Mouse (Mus musculus): ENCODE results near the gene Slc6a6. TPM values are rescaled to one million over a fixed set of nuclear protein-coding genes. Genes with fewer than 3 reads are reported as not detected.

Slc6a6 gene
- polyA plus RNA-seq, 1 experiment, result 33.0 TPM

DNA sequence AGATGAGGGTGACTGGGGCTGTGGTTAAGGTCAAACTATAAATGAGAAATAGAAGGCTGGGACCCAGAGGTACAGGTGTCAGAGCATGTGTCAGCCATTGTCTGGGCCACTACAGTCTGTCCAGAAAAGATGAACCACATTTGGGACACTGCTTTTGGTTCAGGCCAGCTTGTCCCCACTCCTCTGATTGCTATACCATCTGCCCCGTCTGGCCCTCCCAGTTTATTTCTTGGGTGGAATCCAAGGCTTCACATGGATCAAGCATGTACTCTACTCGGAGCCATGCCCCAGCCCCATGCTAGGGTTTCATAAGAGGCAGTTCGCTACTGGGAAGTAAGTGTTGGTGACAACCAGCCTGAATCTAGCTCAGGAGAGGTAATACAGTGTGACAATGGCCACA, 61.4 kb downstream of the Slc6a6 start:
- Histone ChIP-seq H3K4me1 (ENCODE audit: control insufficient read depth, insufficient read depth, insufficient read length, low read length) (no peaks in the 10 kb centered on the region), H3K27ac (replicated peaks; ENCODE audit: low read depth, low read length) (no peak overlapping the region), H3K4me3 (ENCODE audit: insufficient read depth, low read depth, low read length) (no peak overlapping the region)

DNA sequence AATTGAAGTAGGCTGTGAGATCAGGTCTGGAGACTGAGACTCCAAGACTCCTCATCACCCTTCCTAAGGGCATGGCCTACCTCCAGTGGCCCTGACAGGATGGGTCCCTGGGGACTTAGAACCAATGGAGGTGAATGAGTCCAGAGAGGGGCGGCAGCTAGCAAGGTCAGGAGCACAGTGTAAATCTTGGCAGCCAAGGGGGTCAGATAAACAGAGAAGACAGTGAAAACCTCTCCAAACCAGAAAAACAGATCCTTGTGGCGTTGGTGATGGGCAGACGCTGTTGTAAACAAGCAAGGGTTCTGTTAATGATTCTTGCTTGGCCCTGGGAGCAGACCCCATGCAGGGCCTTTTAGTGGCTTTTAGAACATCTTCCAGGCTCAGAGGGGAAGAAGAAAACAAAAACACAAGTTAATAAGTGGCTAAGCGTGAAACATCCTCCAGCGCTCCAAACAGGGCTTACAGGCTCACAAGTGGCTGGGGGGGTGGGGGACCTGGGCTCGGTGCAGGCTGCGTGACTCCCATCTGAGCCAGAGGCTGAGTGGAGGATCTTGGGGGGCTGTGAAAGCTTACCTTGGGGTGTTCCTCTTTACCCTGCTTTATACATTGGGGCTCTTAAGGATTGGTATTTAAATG, 62.2 kb downstream of the Slc6a6 start:
- Histone ChIP-seq H3K4me1 (ENCODE audit: control insufficient read depth, insufficient read depth, insufficient read length, low read length) (no peaks in the 10 kb centered on the region), H3K27ac (replicated peaks; ENCODE audit: low read depth, low read length) (no peak overlapping the region), H3K4me3 (ENCODE audit: insufficient read depth, low read depth, low read length) (no peak overlapping the region)

DNA sequence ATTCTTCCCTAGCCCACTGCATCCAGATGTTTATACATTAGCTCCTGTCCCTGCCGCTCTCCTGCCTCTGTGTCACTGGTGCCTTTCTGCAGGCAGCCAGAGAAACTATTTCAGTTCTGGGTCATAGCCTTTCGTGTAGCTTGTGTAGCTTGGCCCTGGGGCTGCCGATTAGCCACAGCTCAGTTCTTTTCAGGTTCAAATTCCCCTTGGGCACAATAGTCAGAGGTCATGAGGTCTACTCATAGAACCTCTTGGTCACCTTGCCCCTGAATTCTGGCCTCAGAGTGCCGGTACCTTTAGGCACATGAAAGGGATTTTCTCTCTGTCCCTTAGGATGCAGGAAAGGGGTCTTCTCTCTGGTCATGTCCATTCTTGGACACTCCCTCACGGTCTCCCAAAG, 62.9 kb downstream of the Slc6a6 start:
- Histone ChIP-seq H3K27ac (replicated peaks; ENCODE audit: low read depth, low read length) (no peak overlapping the region), H3K4me1 (ENCODE audit: control insufficient read depth, insufficient read depth, insufficient read length, low read length) (no peaks in the 10 kb centered on the region), H3K4me3 (ENCODE audit: insufficient read depth, low read depth, low read length) (no peak overlapping the region)

DNA sequence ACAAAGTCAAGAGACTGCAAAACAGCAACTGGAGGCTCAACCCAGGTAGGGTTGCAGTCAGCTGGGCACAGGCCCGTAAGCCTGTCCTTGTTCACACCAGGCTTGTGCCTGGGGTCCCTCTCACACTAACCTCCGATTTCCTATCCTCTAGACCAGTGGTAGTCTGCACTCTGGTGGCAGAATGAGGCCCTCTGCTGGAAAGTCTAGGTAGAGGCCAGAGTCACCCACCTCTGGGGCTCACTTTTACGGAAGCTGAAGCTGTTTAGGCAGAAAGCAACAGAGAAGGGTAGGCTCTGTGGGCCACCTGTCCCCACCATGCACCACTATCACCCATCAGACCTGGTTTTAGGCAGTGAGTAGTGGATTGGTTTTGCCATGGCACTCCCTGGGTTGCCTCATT, 67.1 kb downstream of the Slc6a6 start:
- no peak overlapping the region for H3K4me3 ChIP-seq (ENCODE audit: insufficient read depth, low read depth, low read length)
- peaks cover 4% of the 10 kb centered on the region; the same call in 1 of the 2 replicates for H3K4me1 ChIP-seq (ENCODE audit: control insufficient read depth, insufficient read depth, insufficient read length, low read length)
- no peak overlapping the region for H3K27ac ChIP-seq (replicated peaks; ENCODE audit: low read depth, low read length)

DNA sequence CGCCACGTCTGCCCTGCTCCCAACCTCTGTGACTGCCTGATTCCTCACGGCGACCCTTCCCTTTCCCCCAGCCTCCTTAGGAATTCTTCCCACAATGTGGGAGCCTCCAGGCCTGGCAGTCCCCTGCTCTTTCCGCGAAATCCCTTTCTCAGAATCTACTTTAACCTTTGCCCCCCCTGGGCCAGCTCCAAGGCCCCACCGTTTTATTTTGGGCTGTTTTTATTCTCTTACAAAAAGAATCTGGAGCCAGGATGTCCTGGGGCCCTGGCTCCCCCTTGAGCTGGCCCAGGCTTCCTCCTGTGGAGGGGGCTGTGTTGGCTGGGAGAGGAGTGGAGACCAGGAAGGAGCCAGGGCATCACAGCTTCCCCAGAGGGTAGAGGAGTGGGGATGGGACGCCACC, 69.0 kb downstream of the Slc6a6 start:
- Histone ChIP-seq H3K4me1 (ENCODE audit: control insufficient read depth, insufficient read depth, insufficient read length, low read length) (peaks cover 4% of the 10 kb centered on the region; the same call in 1 of the 2 replicates), H3K27ac (replicated peaks; ENCODE audit: low read depth, low read length) (peak overlapping the region; percentile 41), H3K4me3 (ENCODE audit: insufficient read depth, low read depth, low read length) (no peak overlapping the region)

DNA sequence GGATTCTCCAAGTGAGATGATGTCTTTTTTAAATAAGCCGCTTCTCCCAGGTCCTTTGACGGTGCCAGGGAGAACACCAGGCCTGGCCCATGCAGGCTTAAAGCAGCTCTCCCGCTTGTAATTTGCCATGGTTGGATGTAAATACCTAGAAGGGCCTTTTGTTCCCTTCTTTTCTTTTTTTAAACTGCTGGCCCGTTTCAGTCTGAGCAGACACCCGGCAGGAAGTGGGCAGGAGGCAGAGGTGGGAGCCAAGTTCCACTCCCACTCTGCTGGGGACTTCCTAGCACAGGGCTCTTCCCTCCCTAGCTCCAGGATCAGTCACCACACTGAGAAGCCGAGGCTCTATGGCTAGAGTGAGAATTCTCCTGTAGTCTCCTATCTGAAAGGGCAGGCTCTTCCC, 70.2 kb downstream of the Slc6a6 start:
- Histone ChIP-seq H3K27ac (replicated peaks; ENCODE audit: low read depth, low read length) (no peak overlapping the region; the same call in 1 of the 2 replicates), H3K4me1 (ENCODE audit: control insufficient read depth, insufficient read depth, insufficient read length, low read length) (peaks cover 4% of the 10 kb centered on the region; the same call in 1 of the 2 replicates), H3K4me3 (ENCODE audit: insufficient read depth, low read depth, low read length) (no peak overlapping the region)

DNA sequence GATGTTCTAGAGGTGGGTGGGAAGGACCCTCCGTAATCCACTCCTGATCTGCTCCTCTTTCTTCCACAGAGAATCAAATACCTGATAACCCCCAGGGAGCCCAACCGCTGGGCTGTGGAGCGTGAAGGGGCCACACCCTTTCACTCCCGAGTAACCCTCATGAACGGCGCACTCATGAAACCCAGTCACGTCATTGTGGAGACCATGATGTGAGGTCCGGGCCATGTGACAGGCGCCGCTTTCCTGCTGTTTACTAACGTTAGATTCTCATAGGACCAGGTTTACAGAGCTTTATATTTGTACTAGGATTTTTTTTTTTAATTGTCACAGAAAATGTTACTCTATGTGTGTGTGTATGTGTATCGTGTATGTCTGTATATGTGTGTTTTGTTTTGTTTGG, 71.0 kb downstream of the Slc6a6 start:
- no peak overlapping the region for H3K27ac ChIP-seq (replicated peaks; ENCODE audit: low read depth, low read length)
- peaks cover 4% of the 10 kb centered on the region; the same call in 1 of the 2 replicates for H3K4me1 ChIP-seq (ENCODE audit: control insufficient read depth, insufficient read depth, insufficient read length, low read length)
- no peak overlapping the region for H3K4me3 ChIP-seq (ENCODE audit: insufficient read depth, low read depth, low read length)

DNA sequence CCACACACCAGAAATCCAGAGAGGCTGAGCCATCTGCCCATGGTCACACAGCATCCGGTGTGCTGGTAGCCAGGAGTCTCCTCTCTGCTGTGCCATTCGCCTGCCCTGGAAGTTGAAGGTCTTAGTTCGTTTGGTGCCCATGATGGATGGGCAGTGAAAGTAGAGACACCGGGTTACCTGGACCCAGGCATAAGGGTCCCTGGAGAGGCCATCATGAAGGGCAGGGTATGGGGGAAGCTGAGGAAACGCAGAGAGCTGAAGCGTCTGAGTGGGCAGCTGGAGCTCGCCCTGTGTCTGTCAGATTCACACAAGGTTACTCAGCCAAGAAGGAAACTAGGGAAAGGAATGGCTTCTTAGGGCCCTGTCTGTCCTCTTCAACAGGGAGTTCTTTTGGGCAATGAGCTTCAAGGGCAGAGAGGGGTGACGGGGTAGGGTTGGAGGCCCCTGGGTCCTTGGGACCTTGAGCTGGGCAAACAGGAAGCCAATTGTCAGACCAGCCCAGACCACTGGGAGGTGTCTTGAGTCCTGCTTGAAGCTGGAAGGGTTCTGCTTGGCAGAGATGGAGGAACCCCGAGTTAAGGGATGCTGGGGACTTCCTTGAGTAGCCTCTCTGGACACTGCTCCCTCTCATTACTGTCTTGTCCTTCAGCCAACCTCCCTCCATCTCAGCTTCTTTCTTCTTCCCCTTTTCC, 78.3 kb downstream of the Slc6a6 start:
- no peaks in the 10 kb centered on the region; the same call in 1 of the 2 replicates for H3K4me1 ChIP-seq (ENCODE audit: control insufficient read depth, insufficient read depth, insufficient read length, low read length)
- H3K27ac ChIP-seq (replicated peaks; ENCODE audit: low read depth, low read length), result no peak overlapping the region
- H3K4me3 ChIP-seq (ENCODE audit: insufficient read depth, low read depth, low read length), result no peak overlapping the region

DNA sequence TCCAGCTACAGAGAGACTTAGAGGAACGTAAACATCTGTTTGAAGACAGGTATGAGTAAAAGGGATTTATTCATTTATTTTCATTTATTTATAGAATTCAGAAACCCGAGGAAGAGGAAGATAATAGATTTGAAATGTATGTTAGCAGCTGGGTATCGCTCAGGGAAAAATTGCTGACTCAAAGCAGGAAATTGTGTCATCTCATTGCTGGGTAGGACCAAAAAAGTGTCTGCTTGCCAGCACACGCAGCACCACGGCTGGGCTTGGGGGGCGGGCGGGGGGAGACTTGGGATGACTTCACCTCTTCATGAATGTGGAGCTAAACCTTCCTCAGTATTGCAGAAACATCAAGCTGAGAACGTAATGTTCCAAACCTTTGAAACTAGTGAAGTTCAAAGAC, 83.7 kb downstream of the Slc6a6 start:
- H3K4me1 ChIP-seq (ENCODE audit: control insufficient read depth, insufficient read depth, insufficient read length, low read length), result no peaks in the 10 kb centered on the region
- H3K4me3 ChIP-seq (ENCODE audit: insufficient read depth, low read depth, low read length), result no peak overlapping the region
- H3K27ac ChIP-seq (replicated peaks; ENCODE audit: low read depth, low read length), result no peak overlapping the region

DNA sequence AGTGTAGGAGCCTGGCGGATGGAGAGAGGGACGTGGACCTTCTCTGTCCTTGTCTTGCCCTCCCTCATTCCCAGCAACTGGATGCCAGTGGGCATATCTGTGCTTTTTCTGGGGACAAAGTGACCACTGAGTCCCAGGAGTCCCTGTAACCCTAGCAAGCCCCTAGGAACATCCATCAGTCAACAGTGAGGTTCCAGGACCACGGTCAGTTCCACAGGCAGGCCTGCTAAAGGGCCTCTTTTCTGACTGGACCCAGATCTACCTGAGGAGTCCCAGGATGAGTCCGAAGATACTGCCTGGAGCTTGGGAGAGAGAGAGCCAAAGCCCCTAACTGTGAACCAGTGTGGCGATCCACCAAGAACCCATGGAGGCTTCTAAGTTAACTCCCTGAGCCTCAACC, 90.1 kb downstream of the Slc6a6 start:
- Histone ChIP-seq H3K4me1 (ENCODE audit: control insufficient read depth, insufficient read depth, insufficient read length, low read length) (no peaks in the 10 kb centered on the region), H3K27ac (replicated peaks; ENCODE audit: low read depth, low read length) (no peak overlapping the region), H3K4me3 (ENCODE audit: insufficient read depth, low read depth, low read length) (no peak overlapping the region)

DNA sequence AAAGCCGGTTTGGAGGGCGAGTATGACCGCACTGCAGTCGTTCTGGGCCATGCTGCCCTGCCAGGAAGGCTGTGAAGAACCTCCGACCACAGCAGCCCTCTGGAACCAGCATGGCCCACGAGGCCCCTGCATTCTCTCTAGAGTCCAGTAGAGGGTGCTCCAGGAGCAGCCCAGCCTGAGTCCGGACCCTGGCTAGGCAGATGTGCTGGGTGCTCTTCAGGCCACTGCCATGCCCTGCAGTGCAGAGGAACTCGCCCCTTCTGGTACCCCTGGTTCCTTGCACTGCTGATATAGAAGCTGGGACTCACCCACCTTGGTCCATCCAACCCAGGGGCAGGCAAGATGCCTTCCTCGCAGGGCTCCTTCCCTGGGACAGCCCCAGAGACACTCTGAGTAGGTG, 92.7 kb downstream of the Slc6a6 start:
- Histone ChIP-seq H3K27ac (replicated peaks; ENCODE audit: low read depth, low read length) (no peak overlapping the region), H3K4me1 (ENCODE audit: control insufficient read depth, insufficient read depth, insufficient read length, low read length) (no peaks in the 10 kb centered on the region), H3K4me3 (ENCODE audit: insufficient read depth, low read depth, low read length) (no peak overlapping the region)

DNA sequence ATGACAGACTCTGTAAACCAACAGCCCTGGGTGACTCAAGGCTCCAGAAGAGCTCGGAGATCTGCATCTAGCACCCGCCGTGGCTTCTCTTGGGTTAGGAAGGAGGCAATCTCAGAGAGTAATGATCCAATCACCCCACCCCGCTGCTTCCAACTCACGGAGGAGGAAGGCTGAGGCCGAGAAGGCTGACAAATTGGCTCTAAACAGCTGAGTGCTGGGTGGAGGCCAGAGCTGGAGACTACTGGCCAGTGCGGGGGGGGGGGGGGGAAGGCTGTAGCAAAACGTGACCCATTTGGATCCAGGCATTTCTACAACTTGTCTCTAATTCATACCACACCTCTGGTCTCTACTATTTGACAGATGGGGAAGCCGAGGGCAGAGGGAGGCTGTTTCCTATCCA, 95.4 kb downstream of the Slc6a6 start:
- Histone ChIP-seq H3K4me1 (ENCODE audit: control insufficient read depth, insufficient read depth, insufficient read length, low read length) (no peaks in the 10 kb centered on the region), H3K4me3 (ENCODE audit: insufficient read depth, low read depth, low read length) (no peak overlapping the region), H3K27ac (replicated peaks; ENCODE audit: low read depth, low read length) (no peak overlapping the region)

DNA sequence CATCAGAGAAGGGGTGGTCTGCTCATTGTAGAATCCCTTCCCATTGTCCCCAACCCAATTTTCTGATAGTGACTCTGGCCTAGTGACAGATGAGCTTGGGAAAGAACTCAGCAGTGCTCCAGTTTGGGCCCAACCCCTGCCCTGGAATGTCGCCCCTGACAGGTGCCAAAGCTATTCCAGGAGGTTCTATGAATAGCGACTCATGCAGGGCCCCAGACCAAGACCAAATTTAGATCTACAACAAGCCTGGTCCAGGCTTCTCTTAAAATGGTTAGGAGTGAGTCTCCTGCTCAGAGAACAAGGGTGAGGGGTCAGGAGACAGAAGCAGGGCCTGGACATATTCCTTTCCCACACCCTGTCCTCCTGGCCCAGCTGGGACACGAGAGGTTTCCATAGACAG, 101.2 kb downstream of the Slc6a6 start:
- Histone ChIP-seq H3K4me3 (ENCODE audit: insufficient read depth, low read depth, low read length) (no peak overlapping the region), H3K27ac (replicated peaks; ENCODE audit: low read depth, low read length) (no peak overlapping the region), H3K4me1 (ENCODE audit: control insufficient read depth, insufficient read depth, insufficient read length, low read length) (peaks cover 5% of the 10 kb centered on the region; the same call in 1 of the 2 replicates)

DNA sequence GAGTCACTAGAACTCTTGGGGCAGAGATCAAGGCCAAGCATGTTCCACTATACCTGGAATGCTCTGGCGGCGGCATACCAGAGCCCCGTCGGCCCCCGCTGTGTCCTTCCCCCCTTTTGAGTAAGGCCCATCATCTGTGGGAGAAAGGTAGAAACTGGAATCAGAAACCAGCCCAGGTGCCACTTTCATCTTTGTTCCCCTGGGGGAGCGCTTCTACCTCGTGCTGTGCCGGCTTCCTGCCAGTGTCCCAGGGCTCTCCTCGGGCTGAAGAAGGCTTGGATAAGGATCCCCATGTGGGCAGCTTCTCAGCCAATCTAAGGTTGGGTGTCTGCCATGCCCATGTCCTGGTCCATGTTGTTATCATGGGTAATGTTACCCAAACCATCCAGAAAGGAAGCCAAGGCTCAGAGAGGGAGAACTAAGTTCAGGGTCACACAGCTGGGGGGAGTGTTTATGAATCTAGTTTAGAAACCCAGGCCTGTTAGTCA, 104.5 kb downstream of the Slc6a6 start:
- no peak overlapping the region for H3K4me3 ChIP-seq (ENCODE audit: insufficient read depth, low read depth, low read length)
- H3K27ac ChIP-seq (replicated peaks; ENCODE audit: low read depth, low read length), result no peak overlapping the region
- peaks cover 5% of the 10 kb centered on the region; the same call in 1 of the 2 replicates for H3K4me1 ChIP-seq (ENCODE audit: control insufficient read depth, insufficient read depth, insufficient read length, low read length)

DNA sequence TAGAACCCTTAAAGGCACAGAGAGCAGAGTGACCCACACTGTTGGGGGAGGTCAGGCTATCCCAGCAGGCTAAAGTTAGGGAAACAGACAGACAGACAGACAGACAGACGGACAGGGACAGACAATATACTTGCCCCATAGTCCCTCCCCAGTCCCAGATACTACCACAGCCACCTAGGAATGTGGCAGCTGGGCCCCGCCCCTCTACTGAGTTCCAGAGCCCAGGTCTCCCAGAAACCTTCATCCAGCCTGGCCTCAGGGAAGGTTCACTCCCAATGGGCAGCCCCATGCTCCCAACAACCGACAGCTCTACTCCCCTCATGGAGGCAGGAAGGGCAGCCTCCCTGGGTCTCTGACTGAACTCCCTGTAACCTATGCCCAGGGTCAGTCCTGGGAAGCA, 111.8 kb downstream of the Slc6a6 start:
- no peak overlapping the region for H3K27ac ChIP-seq (replicated peaks; ENCODE audit: low read depth, low read length)
- no peaks in the 10 kb centered on the region for H3K4me1 ChIP-seq (ENCODE audit: control insufficient read depth, insufficient read depth, insufficient read length, low read length)
- no peak overlapping the region for H3K4me3 ChIP-seq (ENCODE audit: insufficient read depth, low read depth, low read length)

DNA sequence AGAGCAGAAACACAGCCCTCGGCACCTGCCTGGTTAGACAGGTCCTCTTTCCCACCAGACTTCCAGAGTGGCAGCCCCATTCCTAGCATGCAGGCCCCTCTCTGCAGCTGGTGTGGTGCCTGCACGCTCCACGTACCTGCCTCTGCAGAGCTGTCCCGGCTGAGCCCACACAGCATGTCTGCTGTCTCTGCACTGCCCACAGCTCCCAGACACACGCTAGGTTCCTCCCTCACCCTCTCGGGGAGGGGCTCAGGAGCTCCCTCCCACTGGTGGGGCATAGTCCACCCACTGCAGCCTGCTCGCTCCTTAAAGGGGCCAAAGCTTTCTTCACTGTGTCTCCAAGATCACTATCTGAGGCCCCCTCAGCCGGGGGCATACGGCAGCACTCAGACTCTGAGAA, 112.2 kb downstream of the Slc6a6 start:
- Histone ChIP-seq H3K4me1 (ENCODE audit: control insufficient read depth, insufficient read depth, insufficient read length, low read length) (no peaks in the 10 kb centered on the region), H3K4me3 (ENCODE audit: insufficient read depth, low read depth, low read length) (no peak overlapping the region), H3K27ac (replicated peaks; ENCODE audit: low read depth, low read length) (no peak overlapping the region)
